Mouse (Mus musculus): Measurements from ENCODE around the gene Ntrk2.

Gene Ntrk2

DNA sequence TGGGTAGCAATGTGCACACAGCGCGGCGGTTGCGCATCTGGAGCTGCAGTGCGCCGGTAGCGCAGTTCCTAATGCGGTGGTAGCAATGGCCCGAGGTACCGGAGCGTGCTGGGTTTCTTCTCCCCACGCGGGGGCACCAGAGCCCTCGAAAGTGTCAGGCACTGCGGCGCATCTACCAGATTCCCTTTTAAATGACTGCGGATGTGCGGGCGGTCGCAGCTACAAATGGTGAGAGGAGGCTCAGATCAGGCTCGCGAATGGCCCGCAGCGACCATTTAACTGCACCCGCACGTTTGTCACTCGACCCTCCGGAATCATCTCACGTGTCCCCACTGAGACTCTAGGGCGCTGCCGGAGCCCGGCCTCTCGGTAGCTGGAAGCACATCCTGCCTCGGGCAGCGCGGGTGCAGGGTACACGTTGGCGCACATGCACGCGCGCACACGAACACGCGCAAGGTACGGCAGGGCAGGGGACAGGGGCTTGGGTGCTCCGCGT is at the start of gene Ntrk2:
Gene Ntrk2, plus strand, starts transcription at position 173 of the 496 bp plus-strand sequence.
- no peak for DNase-seq (ENCODE audit: low read depth, low spot score)

- no peak for DNase-seq (ENCODE audit: low read depth, low spot score)
These were observed 45.3 kb upstream of the Ntrk2 start for GRCm38 (mm10) chr13:58761003-58761630.

DNA sequence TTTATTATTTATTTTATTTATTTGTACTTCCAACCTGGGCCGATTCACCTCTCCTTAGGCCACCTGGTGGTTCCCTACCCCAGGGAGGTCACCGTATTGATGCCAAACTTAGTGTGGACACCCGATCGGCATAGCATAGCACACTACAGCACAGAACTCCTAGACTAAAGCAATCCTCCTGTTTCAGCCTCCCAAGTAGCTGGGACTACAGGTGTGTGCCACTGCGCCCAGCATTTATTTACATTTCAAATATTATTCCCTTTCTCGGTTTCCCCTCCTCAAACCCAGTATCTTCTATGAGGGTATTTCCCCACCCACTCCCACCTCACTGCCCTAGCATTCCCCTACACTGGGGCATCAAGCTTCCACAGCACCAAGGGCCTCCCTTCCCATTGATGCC is 38.1 kb upstream of the Ntrk2 start:
- DNase-seq (ENCODE audit: low read depth, low spot score) = no peak

DNA sequence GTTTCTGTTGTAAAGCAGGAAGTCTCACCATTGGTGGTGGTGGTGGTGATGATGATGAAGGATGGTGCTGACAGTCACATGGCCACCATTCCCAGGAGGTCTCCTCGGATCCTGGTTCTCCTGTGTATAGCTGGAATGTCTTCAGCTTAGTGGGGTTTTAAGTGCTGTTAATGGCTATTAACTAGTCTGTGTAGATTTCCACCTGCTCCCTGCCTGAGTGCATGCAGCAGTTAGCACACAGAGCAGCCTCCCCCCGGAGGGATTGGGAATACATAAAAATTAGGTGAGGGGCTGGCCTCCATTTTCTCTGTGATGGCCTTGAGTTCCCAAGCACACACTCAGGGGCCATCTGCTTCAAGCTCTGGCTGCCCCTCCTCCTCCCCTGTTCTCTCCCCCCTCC is 36.9 kb upstream of the Ntrk2 start:
- no peak for DNase-seq (ENCODE audit: low read depth, low spot score)

GRCm38 (mm10) chr13:58779261-58779660 is 27.1 kb upstream of the Ntrk2 start:
- no peak for DNase-seq (ENCODE audit: low read depth, low spot score)

DNA sequence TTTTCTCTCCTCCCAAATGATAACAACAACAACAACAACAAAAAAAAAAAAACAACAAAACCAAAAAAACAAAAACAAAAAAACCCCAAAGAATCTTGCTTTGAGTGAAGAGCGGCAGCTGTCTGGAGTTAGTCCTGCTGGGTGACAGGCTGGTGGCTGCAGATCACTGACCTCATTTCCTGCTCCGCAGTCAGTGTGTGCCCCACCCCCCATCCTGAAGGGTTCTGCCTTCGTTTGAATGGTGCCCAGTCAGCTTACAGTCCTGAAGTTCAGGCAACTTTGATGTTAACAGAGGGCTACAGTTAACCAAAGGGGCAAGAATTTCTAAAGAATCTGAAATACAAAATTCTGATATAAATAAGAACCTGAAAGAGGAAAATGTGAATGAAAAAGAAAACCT is 19.9 kb upstream of the Ntrk2 start:
- DNase-seq (ENCODE audit: low read depth, low spot score) = no peak

GRCm38 (mm10) chr13:58790741-58791140 is 15.6 kb upstream of the Ntrk2 start:
- DNase-seq (ENCODE audit: low read depth, low spot score) = no peak

GRCm38 (mm10) chr13:58797386-58797785 is 9.0 kb upstream of the Ntrk2 start:
- no peak for DNase-seq (ENCODE audit: low read depth, low spot score)

- no peak for DNase-seq (ENCODE audit: low read depth, low spot score)
These were observed 5.1 kb upstream of the Ntrk2 start for GRCm38 (mm10) chr13:58801291-58801690.

GRCm38 (mm10) chr13:58803882-58804281 is 2.5 kb upstream of the Ntrk2 start:
- DNase-seq (ENCODE audit: low read depth, low spot score) = no peak

DNA sequence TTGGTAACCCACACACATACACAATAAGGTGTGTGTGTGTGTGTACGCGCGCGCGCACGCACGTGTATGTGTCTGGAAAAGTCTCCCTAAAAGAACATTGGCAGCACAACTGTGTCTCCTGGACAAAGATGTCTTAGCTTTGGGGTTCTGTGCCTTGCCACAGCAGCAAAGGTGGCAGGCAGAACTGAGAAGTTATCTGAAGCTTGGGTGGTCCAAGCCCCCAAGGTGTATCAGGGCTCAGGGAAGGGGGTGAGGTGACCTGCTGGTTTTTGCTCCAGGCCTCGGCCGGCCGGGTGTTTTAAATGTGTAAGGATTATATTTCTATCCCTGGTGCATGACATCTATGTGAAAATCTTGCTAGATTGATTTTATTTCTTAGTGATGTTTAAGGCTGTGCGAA is 536 bp upstream of the Ntrk2 start:
- no peak for DNase-seq (ENCODE audit: low read depth, low spot score)

GRCm38 (mm10) chr13:58806896-58807628 is 693 bp downstream of the Ntrk2 start:
- DNase-seq (ENCODE audit: low read depth, low spot score) = no peak

DNA sequence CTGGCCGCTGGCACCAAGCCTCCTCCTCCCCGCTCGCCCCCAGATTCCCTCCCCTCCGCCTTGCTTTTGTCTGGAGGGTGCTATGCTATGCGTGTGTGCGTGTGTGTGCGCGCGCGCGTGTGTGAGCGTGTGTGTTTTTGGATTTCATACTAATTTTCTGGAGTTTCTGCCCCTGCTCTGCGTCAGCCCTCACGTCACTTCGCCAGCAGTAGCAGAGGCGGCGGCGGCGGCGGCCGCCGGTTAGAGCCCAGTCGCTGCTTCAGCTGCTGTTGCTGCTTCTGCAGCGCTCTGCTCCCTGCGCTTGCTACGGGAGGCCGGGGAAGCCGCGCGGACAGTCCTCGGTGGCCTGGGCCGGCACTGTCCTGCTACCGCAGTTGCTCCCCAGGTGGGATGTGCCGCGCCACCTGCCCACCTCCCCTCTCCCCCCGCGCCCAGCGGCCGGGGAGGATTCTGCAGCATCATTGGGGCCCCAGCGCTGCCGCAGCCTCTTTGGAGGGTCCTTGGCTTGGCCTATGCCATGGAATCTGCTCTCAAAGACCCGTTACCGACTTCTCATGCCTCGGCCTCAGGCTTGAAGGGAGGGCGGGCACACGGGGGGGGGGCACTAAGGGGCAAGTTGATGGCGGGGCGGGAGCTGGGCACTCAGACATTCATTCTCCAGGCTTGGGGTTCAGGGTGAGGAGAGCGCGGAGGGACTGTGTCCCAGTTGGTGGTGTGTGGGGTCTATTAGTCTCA is 1.4 kb downstream of the Ntrk2 start:
- no peak for DNase-seq (ENCODE audit: low read depth, low spot score)

DNA sequence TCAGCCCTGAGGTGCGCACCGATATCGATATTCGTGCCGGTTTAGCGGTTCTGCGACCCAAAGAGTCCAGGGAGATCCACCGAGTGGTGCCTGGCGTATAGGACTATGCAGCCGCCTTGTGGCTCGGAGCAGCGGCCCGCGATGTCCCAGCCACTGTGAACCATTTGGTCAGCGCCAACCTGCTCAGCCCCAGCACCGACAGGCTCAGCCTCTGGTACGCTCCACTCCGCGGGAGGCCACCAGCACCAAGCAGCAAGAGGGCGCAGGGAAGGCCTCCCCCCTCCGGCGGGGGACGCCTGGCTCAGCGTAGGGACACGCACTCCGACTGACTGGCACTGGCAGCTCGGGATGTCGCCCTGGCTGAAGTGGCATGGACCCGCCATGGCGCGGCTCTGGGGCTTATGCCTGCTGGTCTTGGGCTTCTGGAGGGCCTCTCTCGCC is 2.0 kb downstream of the Ntrk2 start:
- DNase-seq (ENCODE audit: low read depth, low spot score) = no peak

DNA sequence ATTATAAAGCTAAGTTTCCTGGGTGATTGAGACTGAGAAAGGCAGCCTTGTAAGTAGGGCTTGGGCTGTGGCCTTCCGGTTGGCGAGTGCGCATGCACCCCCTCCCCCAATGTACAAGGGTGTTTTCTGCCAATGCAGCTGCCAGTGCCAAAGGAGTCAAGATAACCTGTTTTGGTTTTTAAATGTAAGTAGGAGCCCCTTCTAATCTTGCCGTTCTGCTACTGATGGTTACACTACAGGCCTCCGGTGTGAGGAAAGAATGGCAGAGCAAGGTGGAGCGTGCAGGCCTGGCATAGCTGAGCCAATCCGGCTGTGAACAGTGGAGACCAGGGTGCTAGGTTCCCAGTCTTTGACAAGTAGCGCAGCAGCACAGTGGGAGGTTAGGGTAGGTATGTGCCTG is 3.6 kb downstream of the Ntrk2 start:
- no peak for DNase-seq (ENCODE audit: low read depth, low spot score)

GRCm38 (mm10) chr13:58824752-58825151 is 18.4 kb downstream of the Ntrk2 start:
- DNase-seq (ENCODE audit: low read depth, low spot score) = no peak

- no peak for DNase-seq (ENCODE audit: low read depth, low spot score)
These were observed 20.2 kb downstream of the Ntrk2 start for GRCm38 (mm10) chr13:58826356-58827197.

DNA sequence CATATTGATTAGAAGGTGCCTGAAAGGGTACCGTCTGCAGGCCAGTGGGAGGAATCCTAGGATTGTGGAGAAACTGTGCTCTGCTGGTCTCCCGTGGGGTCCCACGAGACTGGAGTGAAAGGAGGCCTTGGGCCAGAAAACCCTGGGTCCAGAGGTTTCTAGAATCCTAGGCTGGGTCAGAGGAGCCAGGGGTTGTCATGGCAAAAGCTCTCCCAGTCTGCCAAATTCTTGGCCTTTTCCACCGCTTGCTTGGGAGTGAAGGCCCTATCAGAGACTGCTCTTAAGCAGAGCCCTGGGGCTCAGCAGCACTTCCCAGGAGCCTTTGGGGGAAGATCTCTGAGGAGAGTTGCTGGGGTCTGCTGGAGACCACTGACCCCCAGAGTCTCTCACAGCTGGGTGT is 25.6 kb downstream of the Ntrk2 start:
- DNase-seq (ENCODE audit: low read depth, low spot score) = no peak

GRCm38 (mm10) chr13:58834726-58835125 is 28.4 kb downstream of the Ntrk2 start:
- DNase-seq (ENCODE audit: low read depth, low spot score) = no peak

- DNase-seq (ENCODE audit: low read depth, low spot score) = no peak
These were observed 30.5 kb downstream of the Ntrk2 start for GRCm38 (mm10) chr13:58836891-58837290.

- no peak for DNase-seq (ENCODE audit: low read depth, low spot score)
These were observed 31.7 kb downstream of the Ntrk2 start for GRCm38 (mm10) chr13:58838110-58838509.

Data from CD4-positive, CD25-positive, alpha-beta regulatory T cell, adult 2 months (primary cell).